Mouse (Mus musculus) CH12.LX (cell line): ENCODE results near the gene Inha. TPM values are rescaled to one million over a fixed set of nuclear protein-coding genes. Genes with fewer than 3 reads are reported as not detected.

ENCODE experiments used
- DNase-seq: peaks from one replicate; pipeline ENCODE4 v3.0.0-alpha.2; 2013; ENCODE audit errors: extremely low read depth
- H3K27ac ChIP-seq: 2 replicates; pipeline ENCODE4 v1.5.1; 2012; ENCODE audit warnings: low read depth, mild to moderate bottlenecking, control low read depth, moderate library complexity; ENCODE audit not compliant: insufficient read depth
- H3K27me3 ChIP-seq: replicated peaks from 2 replicates; pipeline ENCODE3; 2012; ENCODE audit warnings: inconsistent platforms
- H3K36me3 ChIP-seq, 2 experiments: replicated peaks in 1 of 2; 2 replicates each; pipeline versions ENCODE3 to v1.6.1; 2012; ENCODE audit warnings: inconsistent platforms in 1 of 2, low read length in 1 of 2, mild to moderate bottlenecking in 1 of 2, mixed read lengths in 1 of 2, moderate library complexity in 1 of 2; ENCODE audit not compliant: control insufficient read depth in 1 of 2, insufficient read depth in 1 of 2
- H3K4me1 ChIP-seq, 2 experiments: 2 replicates each; pipeline ENCODE4 v1.6.1; 2012; ENCODE audit warnings: inconsistent platforms in 1 of 2, moderate library complexity in 1 of 2; ENCODE audit not compliant: insufficient read depth in 2 of 2, control insufficient read depth in 1 of 2
- H3K4me2 ChIP-seq: 2 replicates; pipeline ENCODE4 v1.6.1; 2012; ENCODE audit warnings: low read depth, mild to moderate bottlenecking, control low read depth; ENCODE audit not compliant: poor library complexity, insufficient read depth, severe bottlenecking
- H3K4me3 ChIP-seq, 3 experiments: fragments of 150-350 bp in 1 of 3; sonication (generic) in 1 of 3; replicated peaks in 1 of 3; 2 replicates each; pipeline versions ENCODE3 to v1.5.1; 2011 to 2012; ENCODE audit warnings: low read depth in 2 of 3, low read length in 2 of 3, mild to moderate bottlenecking in 2 of 3, moderate library complexity in 2 of 3, control low read depth in 1 of 3, improper control_type of control experiment in 1 of 3, inconsistent platforms in 1 of 3, mixed read lengths in 1 of 3; ENCODE audit not compliant: poor library complexity in 1 of 3
- H3K79me2 ChIP-seq: replicated peaks from 2 replicates; pipeline ENCODE4 v1.6.1; 2012; ENCODE audit warnings: mild to moderate bottlenecking, moderate library complexity; ENCODE audit not compliant: control insufficient read depth, poor library complexity, insufficient read depth, severe bottlenecking; ENCODE audit errors: extremely low read depth
- H3K9ac ChIP-seq: 2 replicates; pipeline ENCODE4 v1.6.1; 2012; ENCODE audit warnings: low read depth, mild to moderate bottlenecking, control low read depth, moderate library complexity; ENCODE audit not compliant: insufficient read depth
- H3K9me3 ChIP-seq: replicated peaks from 2 replicates; pipeline ENCODE3; 2012; ENCODE audit warnings: low read length, inconsistent platforms, mixed read lengths
- BHLHE40 ChIP-seq: IDR thresholded peaks from 2 replicates; pipeline ENCODE4 v1.6.1; 2011; ENCODE audit warnings: mild to moderate bottlenecking, low read depth, low read length, improper control_type of control experiment
- CHD2 ChIP-seq: IDR thresholded peaks from 2 replicates; pipeline ENCODE4 v1.6.1; 2011; ENCODE audit warnings: low read length, improper control_type of control experiment
- CTCF ChIP-seq, 2 experiments: IDR thresholded peaks in 1 of 2; conservative IDR thresholded peaks in 1 of 2; 2 replicates each; pipeline ENCODE4 v1.5.1; 2011 to 2012; ENCODE audit warnings: low read depth in 2 of 2, low read length in 2 of 2, improper control_type of control experiment in 1 of 2, inconsistent platforms in 1 of 2, mild to moderate bottlenecking in 1 of 2, moderate library complexity in 1 of 2
- ELF1 ChIP-seq: IDR thresholded peaks from 2 replicates; pipeline ENCODE4 v1.6.1; 2014; ENCODE audit warnings: low read depth, mild to moderate bottlenecking, inconsistent platforms, low read length, improper control_type of control experiment
- EP300 ChIP-seq: IDR thresholded peaks from 2 replicates; pipeline ENCODE4 v1.6.1; 2011; ENCODE audit warnings: low read length, improper control_type of control experiment
- GABPA ChIP-seq: IDR thresholded peaks from 2 replicates; pipeline ENCODE4 v1.6.1; 2012; ENCODE audit warnings: low read depth, low read length, improper control_type of control experiment, inconsistent platforms; ENCODE audit not compliant: insufficient replicate concordance
- HCFC1 ChIP-seq: IDR thresholded peaks from 2 replicates; pipeline ENCODE4 v1.6.1; 2012; ENCODE audit warnings: low read depth, mild to moderate bottlenecking, inconsistent platforms, low read length, improper control_type of control experiment
- IRF4 ChIP-seq: IDR thresholded peaks from 2 replicates; pipeline ENCODE4 v1.6.1; 2014; ENCODE audit warnings: low read depth, mild to moderate bottlenecking, inconsistent platforms, low read length, improper control_type of control experiment
- JUND ChIP-seq: conservative IDR thresholded peaks from 2 replicates; pipeline ENCODE4 v1.6.1; 2011; ENCODE audit warnings: low read depth, low read length, improper control_type of control experiment
- KAT2A ChIP-seq: IDR thresholded peaks from 2 replicates; pipeline ENCODE4 v1.6.1; 2012; ENCODE audit warnings: low read length, improper control_type of control experiment, inconsistent platforms; ENCODE audit not compliant: insufficient replicate concordance
- MEF2A ChIP-seq: IDR thresholded peaks from 2 replicates; pipeline ENCODE4 v1.6.1; 2014; ENCODE audit warnings: low read depth, mild to moderate bottlenecking, inconsistent platforms, low read length, improper control_type of control experiment, borderline replicate concordance
- MXI1 ChIP-seq: IDR thresholded peaks from 2 replicates; pipeline ENCODE4 v1.6.1; 2011; ENCODE audit warnings: mild to moderate bottlenecking, low read depth, low read length, improper control_type of control experiment
- NELFE ChIP-seq: IDR thresholded peaks from 2 replicates; pipeline ENCODE4 v1.6.1; 2011; ENCODE audit warnings: low read depth, low read length, improper control_type of control experiment
- NRF1 ChIP-seq: IDR thresholded peaks from 2 replicates; pipeline ENCODE4 v1.6.1; 2014; ENCODE audit warnings: low read depth, mild to moderate bottlenecking, inconsistent platforms, low read length, improper control_type of control experiment, moderate library complexity
- PAX5 ChIP-seq: IDR thresholded peaks from 2 replicates; pipeline ENCODE4 v1.6.1; 2012; ENCODE audit warnings: low read length, inconsistent platforms, mixed read lengths
- POLR2A ChIP-seq: IDR thresholded peaks from 2 replicates; pipeline ENCODE4 v1.6.1; 2011; ENCODE audit warnings: low read depth, mild to moderate bottlenecking, improper control_type of control experiment, low read length
- RAD21 ChIP-seq: IDR thresholded peaks from 2 replicates; pipeline ENCODE4 v1.6.1; 2011; ENCODE audit warnings: low read depth, mild to moderate bottlenecking, low read length, improper control_type of control experiment, moderate library complexity
- RCOR1 ChIP-seq: conservative IDR thresholded peaks from 2 replicates; pipeline ENCODE4 v1.6.1; 2012; ENCODE audit warnings: low read depth, mild to moderate bottlenecking, inconsistent platforms, low read length, improper control_type of control experiment
- SMC3 ChIP-seq: IDR thresholded peaks from 2 replicates; pipeline ENCODE4 v1.6.1; 2011; ENCODE audit warnings: low read depth, low read length, improper control_type of control experiment
- TCF12 ChIP-seq: IDR thresholded peaks from 2 replicates; pipeline ENCODE4 v1.6.1; 2014; ENCODE audit warnings: low read depth, mild to moderate bottlenecking, inconsistent platforms, low read length, improper control_type of control experiment
- USF1 ChIP-seq: IDR thresholded peaks from 2 replicates; pipeline ENCODE4 v1.6.1; 2014; ENCODE audit warnings: low read depth, mild to moderate bottlenecking, inconsistent platforms, low read length, improper control_type of control experiment
- USF2 ChIP-seq: conservative IDR thresholded peaks from 2 replicates; pipeline ENCODE4 v1.6.1; 2011; ENCODE audit warnings: low read depth, low read length, improper control_type of control experiment
- ZMIZ1 ChIP-seq: IDR thresholded peaks from 2 replicates; pipeline ENCODE4 v1.6.1; 2012; ENCODE audit warnings: low read depth, mild to moderate bottlenecking, inconsistent platforms, low read length, improper control_type of control experiment
- dilution Hi-C: fragments of 300-500 bp; cut with MboI; formaldehyde crosslinking; loops from 2 replicates; pipeline ENCODE4 v1.14.3; 2020; ENCODE audit warnings: low sequenced_read_pairs; ENCODE audit not compliant: extremely low pct_unique_long_range_greater_than_20kb, extremely low pct_ligation_motif_present
- in situ Hi-C: fragments of 300-500 bp; cut with MboI; formaldehyde crosslinking; loops from 3 replicates; pipeline ENCODE4 v1.14.3; 2019; ENCODE audit warnings: low sequenced_read_pairs, low pct_ligation_motif_present, low pct_unique_long_range_greater_than_20kb, mixed read lengths
- polyA plus RNA-seq: library from polyadenylated mRNA; unstranded; fragments of >175 nt; gene quantifications from 2 replicates; pipeline ENCODE4 v1.2.1, GENCODE M21; 2012; ENCODE audit warnings: low read depth; ENCODE audit not compliant: insufficient read length
- total RNA-seq, 2 experiments: library from RNA; depleted of rRNA; stranded (reverse); fragments of 300-350 nt in 1 of 2; fragments of >200 nt in 1 of 2; gene quantifications; 2 replicates each; pipeline ENCODE4 v1.2.3; 2012 to 2014

Gene Inha
- total and polyA plus RNA-seq, 3 experiments = not detected

GRCm38 (mm10) chr1:75557041-75557440, 50.2 kb downstream of the Inha start:
- H3K4me2 ChIP-seq = no peak overlapping the region
- no peak overlapping the region for H3K9ac ChIP-seq
- no peak for TF ChIP-seq KAT2A
- no peak for TF ChIP-seq GABPA
- TF ChIP-seq SMC3 = no peak
- TF ChIP-seq RCOR1 = no peak
- no peak for TF ChIP-seq USF1
- TF ChIP-seq USF2 = no peak
- no peak overlapping the region for H3K4me3 ChIP-seq
- peaks cover 28% of the 10 kb centered on the region for H3K27me3 ChIP-seq
- in situ Hi-C loops = loop anchor here (5.0 to 25.0 kb wide), 2 partner anchors 35 to 220 kb away; no protein-coding TSS in a partner anchor
- H3K9me3 ChIP-seq = no peaks in the 10 kb centered on the region
- no peaks in the 10 kb centered on the region for H3K36me3 ChIP-seq
- DNase-seq = no peak
- H3K4me1 ChIP-seq = peaks cover 3 to 16% of the 10 kb centered on the region in 2 experiments
- dilution Hi-C loops = no loop called here
- H3K27ac ChIP-seq = no peak overlapping the region
- no peaks in the 10 kb centered on the region for H3K79me2 ChIP-seq

DNA sequence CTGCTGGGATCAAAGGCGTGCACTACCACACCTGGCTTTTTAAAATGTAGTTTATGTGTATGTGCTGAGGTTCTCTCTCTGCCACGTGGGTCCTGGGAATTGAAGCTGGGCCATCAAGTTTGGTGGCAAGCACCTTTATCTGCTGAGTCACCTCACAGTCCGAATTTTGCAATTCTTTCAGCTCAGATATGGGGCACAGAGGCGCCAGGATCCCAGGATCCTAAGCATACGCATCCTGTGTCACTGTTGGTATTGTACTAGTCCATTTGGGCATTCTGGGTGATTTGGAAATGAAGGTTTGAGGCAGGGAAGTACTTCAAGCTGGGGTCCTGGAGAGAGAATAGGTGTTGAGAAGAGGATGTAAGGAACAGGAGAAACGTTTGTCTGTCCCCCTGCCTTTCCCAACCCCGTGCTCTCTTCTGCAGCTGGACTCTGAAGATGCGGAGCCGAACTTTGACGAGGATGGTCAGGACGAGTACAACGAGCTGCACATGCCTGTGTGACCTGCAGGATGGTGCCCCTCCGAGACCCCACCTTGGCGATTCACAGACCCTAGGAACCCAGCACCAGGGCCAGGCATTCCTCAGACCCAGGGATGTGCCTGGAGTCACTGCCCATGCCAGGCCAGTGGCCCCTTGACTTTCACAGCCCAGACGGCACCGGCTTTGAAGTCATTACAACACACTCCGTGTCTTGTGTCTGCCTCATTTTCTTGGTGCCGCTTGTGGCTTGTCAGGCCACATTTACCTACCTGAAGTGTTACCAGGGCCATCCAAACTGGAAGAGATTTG, 51.7 kb downstream of the Inha start:
- peaks cover 20% of the 10 kb centered on the region for H3K27me3 ChIP-seq
- no peak for TF ChIP-seq HCFC1
- TF ChIP-seq USF2 = no peak
- no peak for TF ChIP-seq PAX5
- no peak for TF ChIP-seq CTCF (conservative IDR thresholded peaks at IDR 0.05 in 1 of 2, IDR thresholded peaks at IDR 0.05 in 1 of 2; ENCODE audit: low read depth in 2 of 2, low read length in 2 of 2)
- TF ChIP-seq NRF1 = no peak
- TF ChIP-seq RAD21 = no peak
- no peak for TF ChIP-seq GABPA
- TF ChIP-seq IRF4 = no peak
- TF ChIP-seq ZMIZ1 = no peak
- no peak for TF ChIP-seq SMC3
- no peak for TF ChIP-seq POLR2A
- no peak for TF ChIP-seq BHLHE40
- TF ChIP-seq TCF12 = no peak
- TF ChIP-seq MEF2A = no peak
- TF ChIP-seq EP300 = no peak
- TF ChIP-seq CHD2 = no peak
- TF ChIP-seq MXI1 = no peak
- no peak for TF ChIP-seq NELFE
- TF ChIP-seq ELF1 = no peak
- TF ChIP-seq JUND = no peak
- no peak overlapping the region for H3K27ac ChIP-seq
- no peak overlapping the region for H3K9ac ChIP-seq
- H3K79me2 ChIP-seq = no peaks in the 10 kb centered on the region
- dilution Hi-C loops (no loop called here), in situ Hi-C loops (loop anchor here (5.0 to 25.0 kb wide), 2 partner anchors 34 to 221 kb away; no protein-coding TSS in a partner anchor)
- no peak for DNase-seq
- peaks cover 11% of the 10 kb centered on the region for H3K9me3 ChIP-seq
- peaks cover 3 to 16% of the 10 kb centered on the region in 2 experiments for H3K4me1 ChIP-seq
- no peaks in the 10 kb centered on the region for H3K36me3 ChIP-seq
- no peak overlapping the region for H3K4me3 ChIP-seq
- H3K4me2 ChIP-seq = no peak overlapping the region
